Mouse (Mus musculus) adipocyte (in vitro differentiated cells): Measurements from ENCODE around the gene Grid2.

Source experiments
- DNase-seq: peaks from one replicate; pipeline ENCODE4 v3.0.0-alpha.2; 2016; ENCODE audit warnings: low spot score

The Grid2 gene

DNA sequence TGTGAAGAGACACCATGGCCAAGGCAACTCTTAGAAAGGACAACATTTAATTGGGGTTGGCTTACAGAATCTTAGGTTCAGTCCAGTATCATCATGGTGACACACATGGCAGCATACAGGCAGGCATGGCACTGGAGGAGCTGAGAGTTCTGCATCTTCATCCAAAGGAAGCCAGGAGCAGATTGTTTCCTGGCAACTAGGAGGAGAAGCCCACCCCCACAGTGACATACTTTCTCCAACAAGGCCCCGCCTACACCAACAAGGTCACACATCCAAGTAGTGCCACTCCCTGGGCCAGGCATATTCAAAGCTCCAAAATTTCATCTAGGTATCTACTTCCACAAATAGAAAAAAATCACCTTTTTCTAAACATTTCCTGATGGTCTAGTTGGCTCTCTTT lies 1351.4 kb downstream of the Grid2 start:
- no peak for DNase-seq

DNA sequence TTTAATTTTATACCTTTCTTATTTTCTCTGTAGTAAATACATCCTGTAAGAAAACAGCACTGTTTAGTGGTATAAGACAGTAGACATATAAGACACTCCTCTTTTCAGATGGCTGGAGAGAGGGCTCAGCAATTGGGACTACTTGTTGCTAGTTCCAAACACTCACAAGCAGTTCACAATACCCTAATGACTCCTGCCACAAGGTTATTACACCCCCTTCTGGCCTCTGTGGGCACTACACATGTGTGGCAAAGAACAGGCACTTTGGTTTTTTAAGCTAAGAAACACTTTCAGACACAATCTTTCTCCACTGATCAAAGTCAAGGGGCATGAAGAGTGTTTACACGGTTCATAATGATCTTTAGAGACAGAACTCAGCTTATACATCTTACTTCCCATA lies 1352.3 kb downstream of the Grid2 start:
- DNase-seq: no peak

DNA sequence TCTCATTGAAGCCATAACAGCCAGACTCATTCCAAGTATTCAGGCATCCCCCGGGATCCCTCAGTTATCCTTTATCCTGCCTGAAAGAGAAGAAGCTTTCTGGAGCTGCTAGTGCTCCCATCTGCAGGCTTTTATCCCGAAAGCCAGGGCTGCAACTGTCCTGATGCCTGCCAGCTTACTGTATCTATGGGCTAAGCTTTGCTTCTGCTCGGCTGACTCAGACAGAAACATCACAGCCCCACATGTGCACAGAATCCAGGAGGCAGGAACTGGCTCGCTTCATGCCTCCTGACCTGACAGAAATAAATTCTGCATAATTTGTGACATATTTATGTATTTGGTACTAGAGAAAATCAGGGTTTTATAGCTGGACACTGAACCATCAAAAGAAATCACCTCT lies 1361.2 kb downstream of the Grid2 start:
- DNase-seq: no peak

DNA sequence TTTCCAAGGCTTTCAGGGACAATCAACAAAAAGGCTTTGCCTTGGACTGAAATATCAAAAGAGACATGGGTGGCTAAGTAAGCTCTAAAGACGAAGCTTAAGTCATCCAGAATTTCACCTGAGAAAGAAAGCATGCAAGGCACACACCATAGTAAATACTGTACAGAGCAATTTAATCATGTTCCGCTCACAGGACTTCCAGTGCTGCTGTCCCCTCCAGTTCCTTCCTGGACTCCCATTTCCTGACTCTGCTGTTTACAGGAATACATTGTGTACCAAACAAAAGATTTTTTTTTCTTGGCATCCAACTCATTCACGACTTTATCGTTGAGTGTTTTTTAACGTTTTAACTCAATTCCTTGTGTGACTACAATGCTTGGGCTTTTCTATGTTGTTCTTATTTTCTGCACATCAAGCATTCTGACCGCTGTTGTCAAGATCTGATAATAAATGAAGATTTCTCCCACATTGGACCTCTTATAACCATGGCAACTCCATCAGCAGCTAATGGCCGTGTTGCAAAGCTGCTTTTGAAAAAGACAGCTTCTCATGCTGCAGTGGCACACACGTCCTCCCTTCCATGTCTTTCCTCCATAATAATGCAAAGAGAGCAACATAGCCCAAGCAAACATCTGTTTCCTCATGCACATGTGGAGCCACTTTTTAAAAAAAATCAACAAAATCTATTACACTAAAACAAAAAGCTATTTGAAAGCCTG lies 1361.9 kb downstream of the Grid2 start:
- no peak for DNase-seq

DNA sequence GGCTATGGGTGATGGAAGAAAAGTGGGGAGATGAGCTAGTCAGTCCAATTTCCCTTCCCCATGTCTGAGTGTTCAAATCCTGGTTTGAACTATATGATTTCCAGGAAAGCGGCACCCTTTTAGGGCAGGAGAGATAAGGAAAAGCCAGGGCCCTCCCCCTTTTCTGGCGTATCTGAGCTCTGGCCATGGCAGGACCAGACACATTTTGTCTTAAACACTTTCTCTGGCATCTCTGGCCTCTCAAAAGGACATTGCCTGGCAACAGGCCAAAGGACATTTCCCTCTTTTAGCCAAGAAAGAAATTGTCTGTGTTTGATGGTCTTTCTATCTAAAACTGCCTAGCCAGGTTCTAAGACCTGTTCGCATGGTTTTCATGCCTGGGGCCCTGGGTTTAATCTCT lies 1367.7 kb downstream of the Grid2 start:
- no peak for DNase-seq

DNA sequence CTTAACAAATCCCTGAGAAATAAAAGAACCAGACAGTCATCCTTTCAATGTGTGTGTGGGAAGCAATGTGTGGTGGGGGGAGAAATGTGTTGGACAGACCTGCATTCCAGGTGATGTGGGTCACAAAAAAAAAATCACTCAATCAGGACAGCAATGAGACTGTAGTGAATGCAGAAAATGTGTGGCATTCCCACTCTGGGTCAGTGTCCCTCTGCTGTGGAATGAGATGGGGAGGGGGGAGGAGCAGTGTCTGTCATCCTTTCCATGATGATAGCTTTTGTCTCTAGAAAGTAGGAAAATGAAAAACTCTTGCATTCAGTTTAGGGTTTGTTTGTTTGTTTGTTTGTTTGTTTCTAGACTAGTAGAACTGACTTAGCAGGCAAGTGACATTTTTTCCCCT lies 1392.0 kb downstream of the Grid2 start:
- no peak for DNase-seq

DNA sequence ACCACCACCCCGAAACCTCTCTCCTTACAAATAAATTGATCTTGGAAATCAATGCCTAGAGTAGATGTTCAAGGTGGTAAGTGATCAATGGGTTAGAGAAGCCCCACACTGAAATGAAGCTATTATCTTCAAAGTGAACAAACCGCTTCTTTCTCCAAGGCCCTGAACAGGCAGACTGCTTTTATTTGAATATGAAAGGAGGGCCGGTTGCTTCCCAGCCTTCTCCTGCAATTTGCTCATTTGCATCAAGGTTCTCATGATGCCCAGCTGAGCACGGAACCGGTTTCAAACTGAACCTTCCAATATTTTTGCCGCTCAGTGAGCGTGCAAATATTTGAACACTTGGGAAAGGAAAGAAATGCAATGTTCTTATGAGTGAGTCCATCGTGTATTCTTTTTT lies 1392.5 kb downstream of the Grid2 start:
- DNase-seq: no peak

DNA sequence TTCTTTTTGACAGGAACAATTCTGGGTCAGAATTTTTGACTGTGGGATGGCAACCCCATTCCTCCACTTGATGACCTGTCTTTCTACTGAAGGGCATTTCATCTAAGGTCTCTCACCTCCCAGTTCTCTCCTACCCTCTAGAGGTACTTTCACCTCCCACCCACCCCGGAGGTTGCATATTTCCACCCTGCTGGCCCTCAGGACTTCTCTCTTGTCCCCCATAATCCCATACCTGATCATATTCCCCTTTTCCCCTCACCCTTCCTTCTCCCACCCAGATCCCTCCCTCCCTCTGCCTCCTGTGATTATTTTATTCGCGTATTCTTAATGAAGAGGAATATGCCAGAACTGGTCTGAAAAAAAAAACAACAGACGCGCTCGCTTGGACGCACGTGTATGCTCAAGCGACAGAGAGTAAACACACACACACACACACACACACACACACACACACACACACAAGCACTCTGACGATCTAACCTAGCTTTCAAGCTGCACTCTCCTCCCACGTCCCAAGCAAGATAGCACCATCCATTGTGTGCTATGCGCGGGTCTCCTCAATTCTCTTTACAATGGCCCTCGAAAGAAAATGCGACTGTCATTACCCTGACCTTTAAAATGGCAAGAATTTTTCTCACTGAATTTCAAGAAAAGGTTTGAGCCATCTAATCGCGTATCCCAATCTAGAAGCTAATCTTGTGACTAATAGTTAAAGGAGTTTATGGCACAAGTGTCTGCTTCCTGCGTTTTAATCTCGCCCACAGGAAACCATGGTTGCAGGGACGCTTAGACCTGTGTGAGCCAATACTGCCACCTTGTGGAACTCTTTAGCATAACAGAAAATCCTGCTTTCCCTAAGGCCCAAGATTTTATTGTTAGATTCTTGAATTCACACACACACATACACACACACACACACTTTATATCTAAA lies 1393.9 kb downstream of the Grid2 start:
- DNase-seq: peak; percentile 76

DNA sequence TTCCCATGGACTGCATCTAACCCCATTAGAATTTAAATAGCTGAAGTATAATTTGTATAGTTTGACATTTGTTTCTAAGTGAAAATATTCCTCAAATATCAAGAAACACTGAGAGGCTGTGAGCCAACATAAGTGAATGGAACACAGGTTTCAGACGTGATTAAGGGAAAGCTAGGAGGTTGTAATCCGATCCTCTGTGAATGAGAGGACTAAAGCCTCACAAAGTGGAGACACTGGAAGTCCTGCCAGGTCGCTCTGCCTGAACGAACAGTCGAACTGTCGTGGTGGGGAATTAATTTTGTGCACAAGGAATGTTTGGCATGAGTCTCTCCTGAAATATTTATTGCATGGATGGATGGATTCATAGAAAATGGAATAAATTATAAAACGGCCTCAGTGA lies 1395.1 kb downstream of the Grid2 start:
- DNase-seq: no peak

DNA sequence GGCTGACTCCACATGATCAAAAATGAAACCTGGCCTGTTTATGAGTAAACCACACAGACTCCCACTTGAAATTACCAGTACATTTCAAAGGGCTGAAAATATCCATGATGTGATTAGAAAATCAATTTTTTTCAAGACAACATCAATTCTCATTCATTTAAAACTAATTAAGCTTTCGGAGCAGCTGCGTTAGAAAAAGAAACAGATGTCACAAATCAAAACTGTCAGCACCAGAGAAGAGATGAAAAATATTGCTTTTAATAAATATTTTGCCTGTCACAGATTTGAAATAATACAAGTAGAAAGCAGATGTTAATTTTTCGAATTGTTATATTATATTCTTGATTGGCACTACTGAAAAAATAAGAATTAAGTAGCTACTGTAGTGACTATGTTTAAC lies 1415.3 kb downstream of the Grid2 start:
- DNase-seq: no peak

DNA sequence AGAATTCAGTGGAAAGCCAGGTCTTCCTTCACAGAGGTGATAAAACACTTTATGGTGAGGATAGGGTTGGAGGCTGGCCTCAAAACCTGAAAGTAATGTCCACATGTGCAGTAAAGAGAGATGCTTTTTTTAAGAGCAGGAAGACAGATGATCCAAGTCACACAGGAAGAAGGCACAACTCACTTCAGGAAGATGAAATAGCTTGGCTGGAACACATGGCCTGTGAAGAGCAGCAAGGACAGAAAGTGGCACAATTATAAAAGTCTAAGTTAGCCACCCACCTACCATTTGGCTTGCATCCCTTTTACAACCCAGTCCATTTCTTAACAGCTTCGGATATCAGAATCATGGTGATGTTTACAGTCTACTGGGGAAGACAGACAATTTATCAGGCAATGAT lies 1423.1 kb downstream of the Grid2 start:
- no peak for DNase-seq

DNA sequence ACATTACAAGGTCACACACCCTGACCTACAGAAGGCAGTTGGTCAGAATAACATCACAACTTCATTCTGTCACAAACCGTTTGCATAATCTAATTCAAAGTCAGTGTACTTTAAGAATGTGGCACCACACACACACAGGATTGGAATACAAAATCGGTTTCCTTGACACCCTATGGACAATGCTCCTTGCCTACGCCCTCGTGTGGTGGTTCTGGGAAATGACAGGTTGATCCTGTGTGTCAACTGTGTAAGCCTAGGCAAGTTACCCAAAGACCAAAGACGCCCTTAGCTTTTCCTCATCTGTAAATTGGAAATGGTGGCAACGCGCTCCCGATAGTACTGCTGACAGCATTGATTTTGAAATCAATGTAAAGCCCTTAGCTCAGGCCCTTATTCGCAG lies 1428.3 kb downstream of the Grid2 start:
- peak; percentile 7 for DNase-seq

DNA sequence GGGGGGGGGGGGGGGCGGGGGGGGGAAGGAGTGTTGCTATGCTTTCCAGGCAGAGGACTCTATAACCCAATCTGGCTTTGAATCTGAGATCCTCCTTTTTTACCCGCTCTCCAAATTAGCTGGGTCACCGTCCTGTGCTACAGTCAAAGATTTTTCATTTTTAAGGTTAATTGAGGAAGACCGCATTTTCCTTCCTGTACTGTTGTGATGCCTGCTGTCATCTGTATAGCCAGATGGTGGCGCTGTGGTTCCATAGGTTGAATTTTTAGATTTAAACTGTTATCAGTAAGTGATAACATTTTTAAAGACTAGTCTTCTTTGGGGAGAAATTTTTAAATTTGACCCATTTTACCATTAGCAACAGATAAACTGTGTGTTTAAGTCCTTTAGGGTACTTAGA lies 1429.3 kb downstream of the Grid2 start:
- DNase-seq: no peak

DNA sequence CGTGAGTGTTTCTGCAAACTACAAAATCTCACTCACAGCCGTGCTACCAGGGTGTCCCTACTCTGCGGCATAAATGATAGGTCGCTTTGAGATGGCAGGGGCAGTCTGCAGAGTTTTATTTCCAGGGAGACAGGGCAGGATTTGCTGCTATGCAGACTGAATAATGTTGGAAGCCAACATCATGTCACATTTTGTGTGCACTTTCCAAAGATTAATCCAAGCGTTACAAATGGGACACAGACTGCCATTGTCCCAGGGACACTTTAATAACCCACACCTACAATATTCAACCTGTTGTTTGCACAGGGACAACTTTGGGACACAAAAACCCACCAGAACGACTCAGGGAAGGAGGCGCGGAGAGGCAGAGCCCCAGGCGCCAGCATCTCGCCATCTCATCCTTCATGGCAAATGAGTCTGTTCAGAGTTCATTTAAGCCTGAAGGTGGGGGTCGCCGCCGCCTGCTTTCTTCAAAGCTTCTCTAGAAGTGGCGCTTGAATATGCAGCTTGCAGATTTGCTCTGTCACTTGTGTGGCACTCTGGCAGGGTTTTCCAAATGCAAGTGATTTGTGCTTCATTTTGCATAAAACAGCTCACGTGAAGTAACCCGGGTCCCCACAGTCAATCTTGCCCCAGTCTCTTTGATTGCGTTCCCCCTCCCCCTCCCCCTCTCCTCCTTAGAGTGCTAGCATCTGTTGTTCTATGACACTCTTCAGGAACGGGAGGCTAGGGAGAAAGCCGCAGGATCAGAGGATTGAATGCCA lies 1432.7 kb downstream of the Grid2 start:
- DNase-seq: no peak

DNA sequence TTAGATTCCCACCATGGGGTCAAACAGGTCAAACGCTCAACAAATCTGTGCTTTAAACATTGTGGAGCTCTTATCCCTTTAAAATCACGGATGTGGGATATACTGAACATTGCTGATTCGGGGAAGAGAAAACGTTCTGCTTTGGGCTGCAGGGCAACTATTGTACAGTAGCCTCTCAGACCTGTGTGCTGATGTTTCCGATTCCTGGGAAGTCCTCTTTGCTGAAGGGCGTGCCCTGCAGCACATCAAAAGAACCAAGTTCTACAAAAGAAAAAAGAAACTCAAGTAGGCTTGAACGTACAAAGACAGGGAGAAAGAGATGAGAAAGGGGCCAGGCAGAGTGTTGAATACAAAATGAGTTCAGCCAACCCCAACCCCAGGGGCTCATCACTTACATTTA lies 1439.0 kb downstream of the Grid2 start:
- no peak for DNase-seq

DNA sequence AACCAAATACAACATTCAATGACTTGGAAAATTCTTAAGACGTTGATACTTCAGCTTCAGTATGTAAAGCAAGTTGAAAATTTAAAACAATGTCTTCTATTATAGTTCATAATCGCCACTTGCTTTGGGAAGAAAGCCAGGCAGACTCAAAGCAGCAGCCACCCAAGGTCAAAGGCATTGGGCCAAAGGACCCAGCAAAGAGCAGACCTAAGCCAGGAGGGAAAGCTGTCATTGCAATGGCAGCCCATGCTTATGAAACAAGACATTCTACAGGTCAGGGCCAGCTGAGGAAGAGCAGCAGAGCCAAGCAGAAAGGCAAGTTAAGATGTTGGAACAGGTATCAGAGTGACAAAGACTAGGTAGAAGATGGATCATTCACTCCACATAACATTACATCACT lies 1448.0 kb downstream of the Grid2 start:
- no peak for DNase-seq

DNA sequence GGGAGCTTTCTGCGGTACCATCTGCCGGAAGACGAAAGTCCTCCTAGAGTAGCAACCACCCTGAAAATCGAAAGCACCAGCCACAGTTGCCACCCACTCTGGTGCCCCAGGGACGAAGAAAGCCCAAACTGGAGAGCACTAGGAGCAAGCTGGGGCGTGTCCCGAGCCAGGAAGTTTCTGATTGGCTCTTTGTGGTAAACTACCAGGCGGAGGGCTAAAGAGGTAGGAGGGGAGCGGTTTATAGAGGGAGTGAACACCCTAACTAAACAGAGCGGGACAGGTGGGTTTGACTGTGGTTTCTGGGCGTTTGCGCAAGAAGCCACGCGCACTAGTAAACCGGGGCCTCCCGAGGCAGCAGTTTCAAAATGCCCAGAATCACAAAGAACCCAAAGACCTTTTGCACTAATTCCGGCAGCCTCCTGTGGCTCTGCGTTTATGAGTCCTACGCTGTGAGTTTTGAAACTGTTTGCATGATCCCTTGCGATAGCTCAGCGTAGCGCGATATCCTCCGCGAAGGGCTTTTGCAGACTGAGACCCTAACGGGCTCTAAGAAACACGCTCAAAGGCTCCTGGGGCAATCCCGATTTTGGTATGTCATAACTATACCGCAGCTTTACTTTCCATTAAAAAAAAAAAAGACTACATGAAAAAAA lies 1472.2 kb downstream of the Grid2 start:
- DNase-seq: no peak

DNA sequence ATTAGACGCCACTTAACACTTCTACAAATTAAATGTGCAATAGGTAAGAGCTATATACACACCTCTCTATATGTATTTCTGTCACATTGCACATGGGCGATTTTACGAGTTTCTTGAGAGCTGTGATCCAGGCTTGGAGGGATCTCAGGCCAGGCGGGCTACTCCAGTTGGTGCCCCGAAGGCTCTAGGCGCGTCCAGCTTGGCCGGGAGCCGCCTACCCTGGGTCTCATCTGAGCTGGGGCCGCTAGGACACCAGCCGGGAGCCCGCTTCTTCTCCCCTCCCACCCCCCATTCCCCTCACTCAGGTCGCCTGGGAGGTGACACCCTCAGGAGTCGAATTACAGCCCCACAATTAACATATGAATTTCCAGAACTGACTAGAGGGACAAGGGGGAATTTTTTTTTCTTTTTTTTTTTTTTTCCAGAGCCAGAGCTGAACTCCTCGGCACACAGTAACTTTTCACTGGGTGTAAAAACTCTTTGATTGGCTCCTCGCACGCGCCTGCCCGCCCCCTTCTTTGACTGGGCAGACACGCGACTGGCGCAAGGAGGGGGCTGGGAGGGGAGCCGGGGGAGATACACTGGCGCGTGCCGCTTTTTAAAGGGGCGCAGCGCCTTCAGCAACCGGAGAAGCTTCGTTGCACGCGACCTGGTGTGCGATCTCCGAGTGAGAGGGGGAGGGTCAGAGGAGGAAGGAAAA lies 1473.0 kb downstream of the Grid2 start, which contains the start of gene Atoh1:
Atoh1 (plus strand) TSS at position 627 of the 700 bp plus-strand sequence.
- no peak for DNase-seq

DNA sequence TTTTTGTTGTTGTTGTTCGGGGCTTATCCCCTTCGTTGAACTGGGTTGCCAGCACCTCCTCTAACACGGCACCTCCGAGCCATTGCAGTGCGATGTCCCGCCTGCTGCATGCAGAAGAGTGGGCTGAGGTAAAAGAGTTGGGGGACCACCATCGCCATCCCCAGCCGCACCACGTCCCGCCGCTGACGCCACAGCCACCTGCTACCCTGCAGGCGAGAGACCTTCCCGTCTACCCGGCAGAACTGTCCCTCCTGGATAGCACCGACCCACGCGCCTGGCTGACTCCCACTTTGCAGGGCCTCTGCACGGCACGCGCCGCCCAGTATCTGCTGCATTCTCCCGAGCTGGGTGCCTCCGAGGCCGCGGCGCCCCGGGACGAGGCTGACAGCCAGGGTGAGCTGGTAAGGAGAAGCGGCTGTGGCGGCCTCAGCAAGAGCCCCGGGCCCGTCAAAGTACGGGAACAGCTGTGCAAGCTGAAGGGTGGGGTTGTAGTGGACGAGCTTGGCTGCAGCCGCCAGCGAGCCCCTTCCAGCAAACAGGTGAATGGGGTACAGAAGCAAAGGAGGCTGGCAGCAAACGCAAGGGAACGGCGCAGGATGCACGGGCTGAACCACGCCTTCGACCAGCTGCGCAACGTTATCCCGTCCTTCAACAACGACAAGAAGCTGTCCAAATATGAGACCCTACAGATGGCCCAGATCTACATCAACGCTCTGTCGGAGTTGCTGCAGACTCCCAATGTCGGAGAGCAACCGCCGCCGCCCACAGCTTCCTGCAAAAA lies 1473.7 kb downstream of the Grid2 start:
- no peak for DNase-seq

DNA sequence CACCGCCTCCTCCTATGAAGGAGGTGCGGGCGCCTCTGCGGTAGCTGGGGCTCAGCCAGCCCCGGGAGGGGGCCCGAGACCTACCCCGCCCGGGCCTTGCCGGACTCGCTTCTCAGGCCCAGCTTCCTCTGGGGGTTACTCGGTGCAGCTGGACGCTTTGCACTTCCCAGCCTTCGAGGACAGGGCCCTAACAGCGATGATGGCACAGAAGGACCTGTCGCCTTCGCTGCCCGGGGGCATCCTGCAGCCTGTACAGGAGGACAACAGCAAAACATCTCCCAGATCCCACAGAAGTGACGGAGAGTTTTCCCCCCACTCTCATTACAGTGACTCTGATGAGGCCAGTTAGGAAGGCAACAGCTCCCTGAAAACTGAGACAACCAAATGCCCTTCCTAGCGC lies 1474.4 kb downstream of the Grid2 start:
- no peak for DNase-seq
